Mouse (Mus musculus): ENCODE measurements around the gene Gm3139. TPM values are rescaled to one million over a fixed set of nuclear protein-coding genes. Genes with fewer than 3 reads are reported as not detected.
"Not testable (repeated sequence)": the region's sequence is repeated elsewhere in the genome, so short reads cannot be mapped to it uniquely, and the experiment has no call there.

Gene Gm3139
- total RNA-seq (2014; rRNA removed) (not detected in 2 replicates), polyA plus RNA-seq (2015; fragmentation: Nextera tagmentation; extraction: Ambion mirVana) (not detected in 2 replicates)

DNA sequence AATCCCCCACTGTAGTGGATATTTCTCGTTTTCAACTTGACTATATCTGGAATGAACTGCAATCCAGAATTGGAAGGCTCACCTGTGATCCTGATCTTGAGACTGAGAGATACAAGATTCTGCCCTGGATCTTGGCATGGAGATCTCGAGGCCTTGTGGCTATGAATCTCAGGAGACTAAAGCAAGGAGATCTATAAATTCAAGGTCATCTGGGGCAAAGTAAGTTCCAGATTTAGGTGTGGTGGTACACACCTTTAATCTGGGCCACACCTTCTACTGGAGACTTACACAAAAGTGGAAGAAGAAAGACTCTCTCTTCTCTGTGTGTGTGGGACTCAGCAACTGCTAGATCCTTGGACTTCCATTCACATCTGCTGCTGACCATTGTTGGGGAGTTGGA lies at the start of gene Gm3139:
Gene Gm3139 (plus strand): TSS at position 301 of the 400 bp plus-strand sequence.
- H3K27me3 ChIP-seq (ENCODE audit: insufficient read depth, low read length); H3K9me3 ChIP-seq (ENCODE audit: low read length); DNase-seq; H3K36me3 ChIP-seq (ENCODE audit: insufficient read depth); H3K4me1 ChIP-seq (ENCODE audit: insufficient read depth); H3K4me3 ChIP-seq (ENCODE audit: low read depth, low read length); H3K4me2 ChIP-seq (ENCODE audit: low read depth); H3K9ac ChIP-seq; ATAC-seq; H3K27ac ChIP-seq (ENCODE audit: low read depth, low read length): not testable (repeated sequence)
- WGBS, result no CpG with 5 or more reads among the region's 2 CpGs

Other genes with a start within 250 kb of the Gm3139 start
- gene A430089I19Rik, start 219.5 kb upstream of the Gm3139 start, total RNA-seq (2014; rRNA removed), result not detected in 2 replicates
- gene A430089I19Rik, start 219.5 kb upstream of the Gm3139 start, polyA plus RNA-seq (2015; fragmentation: Nextera tagmentation; extraction: Ambion mirVana), result not detected in 2 replicates
- not detected in 2 replicates for gene Gm6502, start 211.9 kb upstream of the Gm3139 start, total RNA-seq (2014; rRNA removed)
- gene Gm6502, start 211.9 kb upstream of the Gm3139 start, polyA plus RNA-seq (2015; fragmentation: Nextera tagmentation; extraction: Ambion mirVana), result not detected in 2 replicates
- gene AA792892, start 186.5 kb upstream of the Gm3139 start, total RNA-seq (2014; rRNA removed), result not detected in 2 replicates
- not detected in 2 replicates for gene AA792892, start 186.5 kb upstream of the Gm3139 start, polyA plus RNA-seq (2015; fragmentation: Nextera tagmentation; extraction: Ambion mirVana)
- gene Gm7682, start 80.5 kb upstream of the Gm3139 start, total RNA-seq (2014; rRNA removed), result not detected in 2 replicates
- not detected in 2 replicates for gene Gm7682, start 80.5 kb upstream of the Gm3139 start, polyA plus RNA-seq (2015; fragmentation: Nextera tagmentation; extraction: Ambion mirVana)
- gene Gm3147, start 90.1 kb downstream of the Gm3139 start, total RNA-seq (2014; rRNA removed), result not detected in 2 replicates
- not detected in 2 replicates for gene Gm3147, start 90.1 kb downstream of the Gm3139 start, polyA plus RNA-seq (2015; fragmentation: Nextera tagmentation; extraction: Ambion mirVana)
- not detected in 2 replicates for gene Gm6509, start 97.7 kb downstream of the Gm3139 start, total RNA-seq (2014; rRNA removed)
- gene Gm6509, start 97.7 kb downstream of the Gm3139 start, polyA plus RNA-seq (2015; fragmentation: Nextera tagmentation; extraction: Ambion mirVana), result not detected in 2 replicates
- not detected in 2 replicates for gene Gm6205, start 122.1 kb downstream of the Gm3139 start, total RNA-seq (2014; rRNA removed)
- not detected in 2 replicates for gene Gm6205, start 122.1 kb downstream of the Gm3139 start, polyA plus RNA-seq (2015; fragmentation: Nextera tagmentation; extraction: Ambion mirVana)

Data from forebrain, postnatal 0 days (tissue).